Mouse (Mus musculus) spleen, postnatal 10 days (tissue): ENCODE results near the gene Cnn3.

ENCODE experiments used
- DNase-seq, 2 experiments: peaks; one replicate each; pipeline ENCODE4 v3.0.0; 2021 to 2022; ENCODE audit warnings: low spot score in 2 of 2

Gene Cnn3

DNA sequence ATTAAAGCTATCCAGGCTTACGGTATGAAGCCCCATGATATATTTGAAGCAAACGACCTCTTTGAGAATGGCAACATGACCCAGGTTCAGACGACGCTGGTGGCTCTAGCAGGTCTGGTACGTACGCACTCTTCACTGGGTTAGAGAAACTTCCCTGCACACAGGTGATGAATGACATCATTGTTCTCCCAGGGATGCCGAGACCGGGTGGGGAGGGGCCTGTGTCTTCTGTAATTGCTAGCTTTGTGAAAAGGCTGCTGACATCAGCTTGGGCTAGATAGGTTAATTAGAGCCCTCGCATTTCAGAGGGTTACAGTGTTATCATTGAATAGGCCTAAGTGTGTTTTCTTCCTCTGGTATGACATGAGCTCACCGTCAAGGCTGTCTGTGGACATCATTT, 25.1 kb downstream of the Cnn3 start:
- no peak for DNase-seq

- DNase-seq: no peak
Observed at GRCm38 (mm10) chr3:121458545-121459492, 32.5 kb downstream of the Cnn3 start.

DNA sequence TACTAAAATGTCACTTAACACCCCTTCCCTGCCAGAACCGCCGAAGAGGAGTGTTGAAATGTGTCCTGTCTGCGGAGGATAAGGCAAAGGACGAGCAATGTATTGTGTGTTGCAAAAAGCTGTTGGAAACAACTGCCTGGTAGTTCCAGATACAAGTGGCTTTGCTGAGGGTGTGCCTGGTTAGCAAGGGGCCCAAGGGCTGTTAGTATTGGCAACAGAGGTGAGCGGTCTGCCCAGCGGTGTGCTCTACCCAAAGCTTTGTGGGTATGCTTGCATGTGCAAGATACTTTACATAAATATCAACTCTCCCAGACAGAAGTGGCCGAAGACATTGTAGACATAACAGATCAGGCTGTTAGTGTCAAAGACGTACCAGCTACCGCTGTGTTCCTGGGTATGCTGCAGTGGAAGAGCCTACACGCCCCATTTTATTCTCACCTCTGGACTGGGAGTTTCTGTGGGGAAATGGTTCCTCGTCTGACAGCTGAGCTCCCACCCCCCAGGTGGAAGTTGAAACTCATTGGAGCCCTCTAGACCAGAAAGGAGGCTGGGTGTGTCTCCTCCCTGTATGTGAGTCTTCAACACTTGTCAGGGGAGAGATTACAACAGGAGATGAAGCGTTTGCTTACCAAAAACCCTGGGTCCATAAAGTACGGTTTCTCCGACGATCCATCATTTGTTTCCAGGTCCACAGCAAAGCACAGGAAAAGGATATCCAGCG, 34.3 kb downstream of the Cnn3 start:
- peak in 1 of 2 experiments; percentile 30 for DNase-seq

GRCm38 (mm10) chr3:121461477-121461876, 35.2 kb downstream of the Cnn3 start:
- DNase-seq: no peak

DNA sequence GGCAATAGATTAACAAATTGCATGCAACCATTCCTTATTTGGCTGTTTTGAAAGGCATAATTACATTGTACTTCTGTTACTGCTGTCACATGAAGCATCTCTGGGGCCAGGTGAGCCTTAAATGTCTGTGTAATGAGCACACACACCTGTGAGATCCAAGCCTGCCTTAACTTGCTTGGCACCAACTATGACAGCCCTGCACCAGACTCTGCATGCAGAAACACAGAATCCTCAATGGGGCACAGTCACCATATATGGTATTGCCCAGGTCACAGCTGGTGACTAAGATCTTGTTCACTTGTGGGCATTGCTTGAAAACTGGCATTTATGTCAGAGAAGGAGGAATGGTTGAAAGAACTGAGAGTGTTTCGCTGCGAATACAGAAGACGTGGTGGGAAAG, 36.5 kb downstream of the Cnn3 start:
- no peak for DNase-seq

GRCm38 (mm10) chr3:121464733-121465305, 38.5 kb downstream of the Cnn3 start:
- no peak for DNase-seq

GRCm38 (mm10) chr3:121465795-121466194, 39.5 kb downstream of the Cnn3 start:
- DNase-seq: no peak

- peak in 1 of 2 experiments; percentile 50 for DNase-seq
Observed at GRCm38 (mm10) chr3:121467094-121467552, 40.8 kb downstream of the Cnn3 start.

DNA sequence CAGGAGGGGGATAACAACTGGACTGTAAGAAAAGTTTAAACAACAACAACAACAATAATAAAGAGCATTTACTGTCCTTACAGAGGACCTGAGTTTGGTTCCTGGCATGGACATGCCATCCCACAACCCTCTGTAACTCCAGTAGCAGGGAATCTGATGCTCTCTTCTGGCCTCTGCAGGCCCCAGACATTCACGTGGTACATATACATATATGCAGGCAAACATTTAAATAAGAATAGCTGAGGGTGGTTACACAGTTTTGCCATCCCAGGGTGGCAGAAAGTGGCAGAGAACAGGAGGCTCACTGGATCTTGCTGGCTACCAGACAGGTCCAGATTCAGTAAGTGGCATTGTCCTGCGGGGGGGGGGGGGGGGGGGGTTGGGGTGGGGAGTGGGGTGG, 41.8 kb downstream of the Cnn3 start:
- DNase-seq: no peak

DNA sequence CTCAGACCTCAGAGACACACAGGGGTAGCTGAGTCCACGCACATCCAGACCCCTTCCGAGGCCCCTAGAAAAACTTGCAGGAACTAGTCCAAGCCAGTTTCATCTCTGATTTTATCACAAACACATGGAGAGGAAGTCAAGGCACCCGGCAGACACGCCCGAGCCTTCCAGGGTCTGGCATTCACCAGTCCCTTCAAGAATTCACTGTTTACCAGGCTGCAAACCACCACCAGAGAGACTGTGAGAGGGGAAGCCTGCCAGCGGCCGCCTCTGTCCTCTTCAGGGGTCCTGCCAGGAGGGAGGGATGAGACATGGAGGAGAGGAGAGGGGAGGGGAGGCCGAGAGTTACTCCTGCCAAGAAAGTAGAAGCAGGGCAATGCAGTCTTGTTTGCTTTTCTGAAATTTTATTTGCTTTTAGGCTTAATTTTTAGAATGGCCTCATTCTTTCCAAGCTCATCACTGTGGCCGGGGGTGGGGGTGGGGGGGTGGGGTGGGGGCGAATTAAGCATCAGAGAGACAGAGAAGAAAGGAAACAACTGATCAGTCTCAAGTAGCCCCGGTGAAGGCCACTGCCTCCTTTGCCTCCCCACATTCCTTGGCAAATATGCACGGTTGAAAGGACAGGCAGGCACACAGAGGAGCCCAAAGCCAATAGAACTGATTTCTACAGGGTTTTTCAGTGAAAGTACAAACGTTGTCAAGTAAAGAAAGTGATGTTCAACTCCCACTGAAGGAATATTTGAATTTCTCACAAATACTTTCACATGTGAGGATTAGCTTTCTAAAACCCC, 43.1 kb downstream of the Cnn3 start:
- DNase-seq: no peak

- DNase-seq: no peak
Observed at GRCm38 (mm10) chr3:121471703-121472102, 45.4 kb downstream of the Cnn3 start.

- DNase-seq: no peak
Observed at GRCm38 (mm10) chr3:121474738-121475137, 48.4 kb downstream of the Cnn3 start.

- DNase-seq: no peak
Observed at GRCm38 (mm10) chr3:121480030-121480960, 54.0 kb downstream of the Cnn3 start.

- DNase-seq: no peak
Observed at GRCm38 (mm10) chr3:121480961-121481436, 54.7 kb downstream of the Cnn3 start.

DNA sequence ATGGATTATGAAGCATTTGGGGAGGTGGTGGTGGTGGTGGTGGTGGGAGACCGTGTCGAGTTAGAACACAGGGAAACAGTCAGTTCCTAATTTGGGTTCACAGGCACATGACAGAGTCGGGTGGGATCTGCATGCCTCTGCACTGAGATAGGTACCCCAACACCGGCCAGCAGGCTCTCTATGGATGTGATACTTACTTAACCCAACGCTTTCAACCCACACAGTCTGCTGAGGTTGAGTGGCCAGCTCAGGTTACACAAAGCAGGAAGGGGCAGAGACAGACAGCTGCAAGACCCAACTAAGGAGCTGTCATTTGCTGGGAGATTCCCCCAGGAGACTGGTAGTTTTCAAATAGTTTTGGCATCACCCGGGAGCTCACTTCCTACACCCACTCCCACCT, 55.3 kb downstream of the Cnn3 start:
- DNase-seq: no peak

GRCm38 (mm10) chr3:121483266-121484161, 57.2 kb downstream of the Cnn3 start:
- no peak for DNase-seq

DNA sequence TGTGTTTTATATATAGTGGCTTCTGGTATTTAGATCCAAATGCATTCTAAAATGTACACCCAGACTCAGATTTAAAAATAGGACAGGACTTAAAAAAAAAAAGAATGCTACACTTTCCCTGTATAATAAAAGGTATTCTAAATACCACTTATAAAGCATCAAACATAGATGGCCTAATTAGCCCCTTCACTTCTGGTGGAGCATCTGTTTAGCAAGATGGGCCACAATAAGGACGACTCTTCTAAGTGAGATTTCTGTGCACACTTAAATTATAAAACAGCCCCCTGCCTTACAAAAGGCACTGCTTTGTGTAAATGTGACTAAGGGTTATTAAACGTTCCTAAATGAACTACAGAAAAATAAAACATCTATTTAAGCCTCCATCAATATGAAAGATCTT, 58.9 kb downstream of the Cnn3 start:
- DNase-seq: no peak

GRCm38 (mm10) chr3:121489462-121490118, 63.3 kb downstream of the Cnn3 start:
- DNase-seq: no peak

DNA sequence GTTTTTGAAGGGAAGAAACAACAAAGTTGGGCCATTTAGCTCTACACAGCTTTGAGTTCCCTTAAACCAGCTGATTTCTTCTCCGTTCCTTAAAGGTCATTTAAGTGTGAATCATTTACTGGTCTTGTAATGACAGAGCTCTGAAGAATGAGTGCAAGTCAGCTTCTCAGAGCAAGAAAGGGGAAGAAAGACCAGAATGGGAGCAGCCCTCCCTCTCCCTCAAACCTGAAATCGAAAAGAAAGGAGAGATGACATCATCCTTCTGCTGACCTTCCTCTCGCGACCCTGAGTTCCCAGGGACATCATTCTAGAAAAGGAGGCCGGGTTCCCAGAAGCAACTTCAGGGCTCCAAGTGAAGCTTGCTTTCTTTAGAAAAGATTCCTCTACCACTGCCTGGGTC, 64.6 kb downstream of the Cnn3 start:
- DNase-seq: no peak
